Mouse (Mus musculus): Measurements from ENCODE around the gene Ptgs2. TPM values are rescaled to one million over a fixed set of nuclear protein-coding genes. Genes with fewer than 3 reads are reported as not detected.
A peak's percentile ranks its signal among the peaks of the same experiment; 100 is the strongest.

Ptgs2 gene
- polyA plus RNA-seq, 1 experiment from 2014 or later = 0.61 TPM

GRCm38 (mm10) chr1:150090229-150090628 is 9.6 kb upstream of the Ptgs2 start:
- H3K4me3 ChIP-seq (ENCODE audit: low read depth, low read length) = no peak overlapping the region
- H3K4me2 ChIP-seq (replicated peaks; ENCODE audit: low read depth) = no peak overlapping the region
- TF ChIP-seq CTCF (IDR thresholded peaks at IDR 0.05; ENCODE audit: low read depth) (no peak), EP300 (optimal IDR thresholded peaks at IDR 0.05) (no peak)
- ATAC-seq (ENCODE audit: low FRiP score, low TSS enrichment) (no peak), DNase-seq (ENCODE audit: low spot score) (no peak)
- H3K9ac ChIP-seq (ENCODE audit: low read length) = no peak overlapping the region
- 25% methylated on average over 1 of the region's 1 CpGs for WGBS
- H3K27ac ChIP-seq (replicated peaks) = no peak overlapping the region
- no peaks in the 10 kb centered on the region for H3K36me3 ChIP-seq (ENCODE audit: control insufficient read depth, insufficient read depth, low read length)
- H3K27me3 ChIP-seq (ENCODE audit: control insufficient read depth, insufficient read depth, low read length) = no peaks in the 10 kb centered on the region
- no peaks in the 10 kb centered on the region for H3K4me1 ChIP-seq (replicated peaks; ENCODE audit: control insufficient read depth, insufficient read depth)
- no peaks in the 10 kb centered on the region for H3K9me3 ChIP-seq (ENCODE audit: control insufficient read depth, low read length)

GRCm38 (mm10) chr1:150097036-150097435 is 2.8 kb upstream of the Ptgs2 start:
- TF ChIP-seq CTCF (IDR thresholded peaks at IDR 0.05; ENCODE audit: low read depth) = no peak
- no peak for TF ChIP-seq EP300 (optimal IDR thresholded peaks at IDR 0.05)
- Histone ChIP-seq H3K4me2 (replicated peaks; ENCODE audit: low read depth) (no peak overlapping the region), H3K4me1 (replicated peaks; ENCODE audit: control insufficient read depth, insufficient read depth) (0 out of 2 replicates have a peak, but pooled peaks cover 4% of the 10 kb centered on the region), H3K4me3 (ENCODE audit: low read depth, low read length) (no peak overlapping the region), H3K27me3 (ENCODE audit: control insufficient read depth, insufficient read depth, low read length) (no peaks in the 10 kb centered on the region), H3K36me3 (ENCODE audit: control insufficient read depth, insufficient read depth, low read length) (no peaks in the 10 kb centered on the region), H3K9ac (ENCODE audit: low read length) (no peak overlapping the region), H3K9me3 (ENCODE audit: control insufficient read depth, low read length) (no peaks in the 10 kb centered on the region), H3K27ac (replicated peaks) (no peak overlapping the region)
- no peak for ATAC-seq (ENCODE audit: low FRiP score, low TSS enrichment)
- 77% methylated on average over 2 of the region's 2 CpGs for WGBS
- DNase-seq (ENCODE audit: low spot score) = no peak

GRCm38 (mm10) chr1:150097721-150098120 is 2.1 kb upstream of the Ptgs2 start:
- Histone ChIP-seq H3K4me1 (replicated peaks; ENCODE audit: control insufficient read depth, insufficient read depth) (0 out of 2 replicates have a peak, but pooled peaks cover 4% of the 10 kb centered on the region), H3K27me3 (ENCODE audit: control insufficient read depth, insufficient read depth, low read length) (no peaks in the 10 kb centered on the region), H3K27ac (replicated peaks) (no peak overlapping the region), H3K36me3 (ENCODE audit: control insufficient read depth, insufficient read depth, low read length) (no peaks in the 10 kb centered on the region), H3K9ac (ENCODE audit: low read length) (no peak overlapping the region), H3K4me3 (ENCODE audit: low read depth, low read length) (no peak overlapping the region), H3K4me2 (replicated peaks; ENCODE audit: low read depth) (no peak overlapping the region), H3K9me3 (ENCODE audit: control insufficient read depth, low read length) (no peaks in the 10 kb centered on the region)
- no peak for ATAC-seq (ENCODE audit: low FRiP score, low TSS enrichment)
- no peak for DNase-seq (ENCODE audit: low spot score)
- TF ChIP-seq EP300 (optimal IDR thresholded peaks at IDR 0.05) (no peak), CTCF (IDR thresholded peaks at IDR 0.05; ENCODE audit: low read depth) (no peak)
- WGBS = 58% methylated on average over 1 of the region's 1 CpGs

GRCm38 (mm10) chr1:150099374-150099773 is 457 bp upstream of the Ptgs2 start:
- no peaks in the 10 kb centered on the region for H3K36me3 ChIP-seq (ENCODE audit: control insufficient read depth, insufficient read depth, low read length)
- H3K9me3 ChIP-seq (ENCODE audit: control insufficient read depth, low read length) = no peaks in the 10 kb centered on the region
- H3K9ac ChIP-seq (ENCODE audit: low read length) = peak overlapping the region; percentile 60
- DNase-seq (ENCODE audit: low spot score) (no peak), ATAC-seq (ENCODE audit: low FRiP score, low TSS enrichment) (0 out of 2 replicates have a peak, but pooled peaks have one; percentile 15)
- 0 out of 2 replicates have a peak, but pooled peaks cover 4% of the 10 kb centered on the region for H3K4me1 ChIP-seq (replicated peaks; ENCODE audit: control insufficient read depth, insufficient read depth)
- 5% methylated on average over 9 of the region's 9 CpGs for WGBS
- TF ChIP-seq CTCF (IDR thresholded peaks at IDR 0.05; ENCODE audit: low read depth) (no peak), EP300 (optimal IDR thresholded peaks at IDR 0.05) (no peak)
- peak overlapping the region; percentile 77 for H3K4me2 ChIP-seq (replicated peaks; ENCODE audit: low read depth)
- H3K4me3 ChIP-seq (ENCODE audit: low read depth, low read length) = peak overlapping the region; percentile 43
- H3K27me3 ChIP-seq (ENCODE audit: control insufficient read depth, insufficient read depth, low read length) = no peaks in the 10 kb centered on the region
- H3K27ac ChIP-seq (replicated peaks) = peak overlapping the region; percentile 35; the same call in 1 of the 2 replicates

GRCm38 (mm10) chr1:150104228-150104720 is 4.4 kb downstream of the Ptgs2 start:
- Histone ChIP-seq H3K4me2 (replicated peaks; ENCODE audit: low read depth) (no peak overlapping the region), H3K9me3 (ENCODE audit: control insufficient read depth, low read length) (no peaks in the 10 kb centered on the region), H3K4me3 (ENCODE audit: low read depth, low read length) (no peak overlapping the region), H3K4me1 (replicated peaks; ENCODE audit: control insufficient read depth, insufficient read depth) (0 out of 2 replicates have a peak, but pooled peaks cover 4% of the 10 kb centered on the region), H3K36me3 (ENCODE audit: control insufficient read depth, insufficient read depth, low read length) (no peaks in the 10 kb centered on the region), H3K27ac (replicated peaks) (no peak overlapping the region), H3K27me3 (ENCODE audit: control insufficient read depth, insufficient read depth, low read length) (no peaks in the 10 kb centered on the region), H3K9ac (ENCODE audit: low read length) (no peak overlapping the region)
- TF ChIP-seq CTCF (IDR thresholded peaks at IDR 0.05; ENCODE audit: low read depth) = peak; percentile 25
- no peak for TF ChIP-seq EP300 (optimal IDR thresholded peaks at IDR 0.05)
- ATAC-seq (ENCODE audit: low FRiP score, low TSS enrichment) (no peak), DNase-seq (ENCODE audit: low spot score) (no peak)
- 80% methylated on average over 6 of the region's 6 CpGs for WGBS

- TF ChIP-seq CTCF (IDR thresholded peaks at IDR 0.05; ENCODE audit: low read depth) (no peak), EP300 (optimal IDR thresholded peaks at IDR 0.05) (no peak)
- whole genome bisulfite sequencing = 91% methylated on average over 7 of the region's 7 CpGs
Measured at GRCm38 (mm10) chr1:150106736-150107135, 6.9 kb downstream of the Ptgs2 start.

More at GRCm38 (mm10) chr1:150106736-150107135, 6.9 kb downstream of the Ptgs2 start:
- Histone ChIP-seq H3K9ac (ENCODE audit: low read length) (no peak overlapping the region), H3K27ac (replicated peaks) (no peak overlapping the region), H3K36me3 (ENCODE audit: control insufficient read depth, insufficient read depth, low read length) (no peaks in the 10 kb centered on the region), H3K9me3 (ENCODE audit: control insufficient read depth, low read length) (no peaks in the 10 kb centered on the region), H3K27me3 (ENCODE audit: control insufficient read depth, insufficient read depth, low read length) (no peaks in the 10 kb centered on the region), H3K4me2 (replicated peaks; ENCODE audit: low read depth) (no peak overlapping the region), H3K4me1 (replicated peaks; ENCODE audit: control insufficient read depth, insufficient read depth) (no peaks in the 10 kb centered on the region), H3K4me3 (ENCODE audit: low read depth, low read length) (no peak overlapping the region)
- ATAC-seq (ENCODE audit: low FRiP score, low TSS enrichment) = no peak
- DNase-seq (ENCODE audit: low spot score) = no peak

All from stomach, postnatal 0 days (tissue).